Mouse (Mus musculus): ENCODE data around the gene Ano4.

DNA sequence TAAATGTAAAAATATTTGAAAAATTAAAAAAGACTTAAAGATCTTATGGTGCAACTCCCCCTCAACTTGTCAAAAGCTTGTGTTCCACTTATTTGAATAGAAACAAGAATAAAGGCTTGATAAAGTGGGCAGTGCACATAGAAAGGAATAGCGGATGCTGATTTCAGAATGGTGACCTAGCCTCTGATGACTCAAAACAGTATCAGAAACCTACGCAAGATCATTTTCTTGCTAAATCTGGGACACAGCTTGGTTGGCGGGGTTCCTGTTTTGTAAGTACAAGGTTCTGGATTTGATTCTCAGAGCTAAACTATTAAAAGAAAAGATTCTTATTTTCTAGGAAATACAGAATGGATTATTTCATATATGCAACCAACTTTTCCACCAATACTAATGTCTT, 340.0 kb downstream of the Ano4 start:
- TF ChIP-seq MYOD1 (IDR thresholded peaks at IDR 0.05; ENCODE audit: control insufficient read depth, insufficient read length, low read depth) (no peak), CTCF (IDR thresholded peaks at IDR 0.05; ENCODE audit: control insufficient read depth, insufficient read depth, insufficient read length) (no peak), CEBPB (IDR thresholded peaks at IDR 0.05; ENCODE audit: low read depth) (no peak)
